Mouse (Mus musculus) erythroid progenitor cell, adult 5-6 weeks (primary cell): ENCODE measurements around the gene Drosha. TPM values are rescaled to one million over a fixed set of nuclear protein-coding genes. Genes with fewer than 3 reads are reported as not detected.

Experiments used
- ATAC-seq: replicated peaks from 2 replicates; pipeline ENCODE4 v1.8.0; 2016; ENCODE audit warnings: moderate number of reproducible peaks, mild to moderate bottlenecking, moderate TSS enrichment, inconsistent platforms; ENCODE audit not compliant: poor library complexity, low FRiP score, severe bottlenecking
- total RNA-seq, 2 experiments: library from RNA; stranded (forward) in 1 of 2; stranded (reverse) in 1 of 2; fragments of 150-400 nt in 1 of 2; fragments of 186-747, 209-891 nt in 1 of 2; gene quantifications; 2 replicates each; pipeline versions ENCODE4 v1.2.3 to v1.2.4; 2015 to 2017; ENCODE audit warnings: low replicate concordance in 2 of 2

Gene Drosha
- total RNA-seq, 2 experiments from 2014 or later: 33.5 to 37.8 TPM

GRCm38 (mm10) chr15:12876881-12877280 is 52.3 kb downstream of the Drosha start:
- 0 out of 2 replicates have a peak, but pooled peaks have one; percentile 10 for ATAC-seq

- ATAC-seq: no peak
Measured at GRCm38 (mm10) chr15:12877934-12878333, 53.3 kb downstream of the Drosha start.

GRCm38 (mm10) chr15:12878581-12878980 is 54.0 kb downstream of the Drosha start:
- ATAC-seq: no peak

- no peak for ATAC-seq
Measured at GRCm38 (mm10) chr15:12879937-12880336, 55.3 kb downstream of the Drosha start.

GRCm38 (mm10) chr15:12884855-12885254 is 60.2 kb downstream of the Drosha start:
- no peak for ATAC-seq

- ATAC-seq: no peak
Measured at GRCm38 (mm10) chr15:12885361-12885760, 60.7 kb downstream of the Drosha start.

- no peak for ATAC-seq
Measured at GRCm38 (mm10) chr15:12887206-12887605, 62.6 kb downstream of the Drosha start.

GRCm38 (mm10) chr15:12888312-12888711 is 63.7 kb downstream of the Drosha start:
- ATAC-seq: no peak

GRCm38 (mm10) chr15:12889909-12890308 is 65.3 kb downstream of the Drosha start:
- no peak for ATAC-seq

GRCm38 (mm10) chr15:12895426-12895825 is 70.8 kb downstream of the Drosha start:
- ATAC-seq: no peak

GRCm38 (mm10) chr15:12896022-12897009 is 71.7 kb downstream of the Drosha start:
- peak; percentile 75 for ATAC-seq

GRCm38 (mm10) chr15:12897831-12898230 is 73.2 kb downstream of the Drosha start:
- no peak for ATAC-seq

- no peak for ATAC-seq
Measured at GRCm38 (mm10) chr15:12900428-12901196, 76.0 kb downstream of the Drosha start.

- no peak for ATAC-seq
Measured at GRCm38 (mm10) chr15:12901197-12901570, 76.6 kb downstream of the Drosha start.

- no peak for ATAC-seq
Measured at GRCm38 (mm10) chr15:12904442-12904841, 79.8 kb downstream of the Drosha start.

GRCm38 (mm10) chr15:12907962-12908719 is 83.5 kb downstream of the Drosha start:
- ATAC-seq: 0 out of 2 replicates have a peak, but pooled peaks have one; percentile 39

GRCm38 (mm10) chr15:12908720-12909028 is 84.1 kb downstream of the Drosha start:
- ATAC-seq: no peak

- ATAC-seq: no peak
Measured at GRCm38 (mm10) chr15:12909171-12909570, 84.6 kb downstream of the Drosha start.

- no peak for ATAC-seq
Measured at GRCm38 (mm10) chr15:12911082-12911481, 86.5 kb downstream of the Drosha start.

- no peak for ATAC-seq
Measured at GRCm38 (mm10) chr15:12916314-12916815, 91.8 kb downstream of the Drosha start.
